Mouse (Mus musculus): ENCODE measurements around the gene Traf3ip1. TPM values are rescaled to one million over a fixed set of nuclear protein-coding genes. Genes with fewer than 3 reads are reported as not detected.

Gene Traf3ip1
- polyA plus RNA-seq, 1 experiment from 2014 or later = 13.9 TPM

DNA sequence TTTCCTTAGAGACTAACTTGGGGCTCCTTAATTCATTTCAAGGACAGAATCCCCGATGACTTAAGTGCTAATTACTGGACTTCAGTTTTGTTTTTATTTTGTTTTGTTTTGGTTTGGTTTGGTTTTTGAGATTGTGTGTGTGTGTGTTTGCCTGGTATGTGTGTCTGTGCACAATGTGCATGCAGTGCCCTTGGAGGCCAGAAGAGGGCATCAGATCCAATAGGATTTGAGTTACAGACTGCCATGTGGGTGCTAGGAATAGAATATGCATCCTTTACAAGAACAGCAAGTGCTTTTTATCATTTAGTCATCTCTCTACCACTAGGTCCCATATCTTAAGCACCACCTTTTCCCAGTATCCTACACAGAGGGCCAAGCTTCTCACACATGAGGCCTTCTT lies 15.5 kb upstream of the Traf3ip1 start:
- no peaks in the 10 kb centered on the region for H3K36me3 ChIP-seq (replicated peaks)
- H3K4me1 ChIP-seq = 0 out of 2 replicates have a peak, but pooled peaks cover 3% of the 10 kb centered on the region
- H3K27ac ChIP-seq = no peak overlapping the region
- no peak overlapping the region for H3K4me3 ChIP-seq
- no peaks in the 10 kb centered on the region for H3K27me3 ChIP-seq (ENCODE audit: poor library complexity, severe bottlenecking)
- DNase-seq (ENCODE audit: extremely low spot score, low spot score) = no peak
- H3K9me3 ChIP-seq = no peaks in the 10 kb centered on the region; the same call in 1 of the 2 replicates
- 95% methylated on average over 1 of the region's 1 CpGs for WGBS

DNA sequence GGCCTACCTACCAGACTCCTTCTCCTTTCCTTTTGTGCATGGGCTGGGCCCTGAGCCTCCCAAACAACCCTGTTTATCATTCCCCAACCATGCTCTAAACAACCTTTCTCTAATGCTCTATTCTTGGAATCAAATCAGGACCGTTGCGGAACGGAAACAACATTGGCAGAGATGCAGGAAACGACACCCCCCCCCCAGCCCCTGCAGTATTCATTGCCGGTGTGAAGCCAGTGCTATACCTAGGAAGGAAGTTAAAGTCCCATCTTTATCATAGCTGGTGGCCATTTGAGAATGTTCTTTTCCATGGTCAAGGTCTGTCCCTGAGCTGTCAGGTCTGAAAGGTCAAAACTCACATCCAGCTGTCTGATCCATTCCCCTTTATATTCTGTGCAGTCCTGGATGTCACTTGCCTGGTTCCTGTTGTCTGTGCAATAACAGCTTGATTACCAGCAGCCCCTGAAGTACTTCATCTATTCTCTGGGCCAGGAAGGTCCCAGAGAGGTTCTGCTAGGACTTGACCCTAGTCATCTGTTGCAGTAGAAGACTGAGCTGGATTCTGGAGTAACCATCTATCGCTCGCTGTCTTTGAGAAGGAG lies 11.7 kb upstream of the Traf3ip1 start:
- 83% methylated on average over 7 of the region's 7 CpGs for WGBS
- Histone ChIP-seq H3K27me3 (ENCODE audit: poor library complexity, severe bottlenecking) (no peaks in the 10 kb centered on the region), H3K4me1 (0 out of 2 replicates have a peak, but pooled peaks cover 3% of the 10 kb centered on the region), H3K27ac (no peak overlapping the region), H3K36me3 (replicated peaks) (no peaks in the 10 kb centered on the region), H3K9me3 (no peaks in the 10 kb centered on the region; the same call in 1 of the 2 replicates), H3K4me3 (no peak overlapping the region)
- DNase-seq (ENCODE audit: extremely low spot score, low spot score) = no peak

DNA sequence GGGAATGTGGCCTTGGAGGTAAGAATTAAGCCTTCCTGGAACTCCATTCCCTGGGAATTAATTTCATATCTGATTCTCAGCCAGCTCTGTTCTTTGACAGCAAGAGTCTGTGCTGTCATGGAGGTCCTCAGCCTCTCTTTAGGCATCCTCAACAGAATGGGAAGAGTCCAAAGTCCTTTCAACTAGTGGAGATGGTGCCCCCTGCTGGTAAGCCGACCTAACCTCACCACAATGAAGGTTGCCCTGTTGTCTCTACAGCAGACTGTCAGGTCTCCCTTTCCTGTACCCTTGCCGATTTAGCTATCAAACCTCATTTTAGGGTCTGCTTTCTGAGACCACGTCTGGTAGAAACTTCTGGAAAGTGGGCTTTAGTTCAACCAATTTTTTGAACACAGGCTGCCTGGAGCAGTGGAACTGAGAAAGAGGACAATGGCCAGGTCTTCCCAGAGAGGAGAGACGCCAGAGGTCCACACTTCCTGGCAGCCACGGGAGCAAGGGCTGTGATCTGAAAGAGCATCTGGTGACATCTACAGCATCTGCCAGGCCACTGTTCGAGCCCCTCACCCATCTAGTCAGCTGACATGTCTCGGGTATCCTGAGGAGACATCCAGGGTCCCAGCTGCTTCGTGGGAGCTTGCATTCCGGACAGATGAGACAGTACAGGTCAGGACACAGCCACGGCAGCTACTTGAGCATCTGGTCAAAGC lies 11.0 kb upstream of the Traf3ip1 start:
- Histone ChIP-seq H3K4me3 (no peak overlapping the region), H3K27ac (no peak overlapping the region), H3K9me3 (no peaks in the 10 kb centered on the region; the same call in 1 of the 2 replicates), H3K4me1 (0 out of 2 replicates have a peak, but pooled peaks cover 3% of the 10 kb centered on the region), H3K27me3 (ENCODE audit: poor library complexity, severe bottlenecking) (no peaks in the 10 kb centered on the region), H3K36me3 (replicated peaks) (no peaks in the 10 kb centered on the region)
- 56% methylated on average over 10 of the region's 10 CpGs for WGBS
- peak; percentile 74 for DNase-seq (ENCODE audit: extremely low spot score, low spot score)

DNA sequence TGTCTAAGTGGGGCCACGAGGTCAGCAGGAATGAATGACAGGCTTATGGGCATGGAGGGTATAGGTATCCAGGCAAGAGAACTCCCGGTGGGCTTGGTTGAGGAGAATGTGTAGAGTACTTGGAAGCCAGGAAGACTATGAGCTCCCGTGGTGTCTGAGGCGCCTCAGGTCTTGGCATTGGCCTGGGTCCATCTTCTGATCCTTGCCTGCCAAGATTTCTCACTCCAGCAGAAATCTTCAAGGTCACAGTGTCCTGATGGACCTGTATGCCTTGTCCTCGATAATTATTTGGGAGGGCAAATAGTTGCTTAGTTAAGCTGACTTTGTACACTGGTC lies 10.5 kb upstream of the Traf3ip1 start:
- no peaks in the 10 kb centered on the region for H3K36me3 ChIP-seq (replicated peaks)
- no peak overlapping the region for H3K27ac ChIP-seq
- H3K4me1 ChIP-seq = 0 out of 2 replicates have a peak, but pooled peaks cover 3% of the 10 kb centered on the region
- H3K4me3 ChIP-seq = no peak overlapping the region
- 80% methylated on average over 5 of the region's 5 CpGs for WGBS
- H3K9me3 ChIP-seq = no peaks in the 10 kb centered on the region; the same call in 1 of the 2 replicates
- DNase-seq (ENCODE audit: extremely low spot score, low spot score) = no peak
- H3K27me3 ChIP-seq (ENCODE audit: poor library complexity, severe bottlenecking) = no peaks in the 10 kb centered on the region

DNA sequence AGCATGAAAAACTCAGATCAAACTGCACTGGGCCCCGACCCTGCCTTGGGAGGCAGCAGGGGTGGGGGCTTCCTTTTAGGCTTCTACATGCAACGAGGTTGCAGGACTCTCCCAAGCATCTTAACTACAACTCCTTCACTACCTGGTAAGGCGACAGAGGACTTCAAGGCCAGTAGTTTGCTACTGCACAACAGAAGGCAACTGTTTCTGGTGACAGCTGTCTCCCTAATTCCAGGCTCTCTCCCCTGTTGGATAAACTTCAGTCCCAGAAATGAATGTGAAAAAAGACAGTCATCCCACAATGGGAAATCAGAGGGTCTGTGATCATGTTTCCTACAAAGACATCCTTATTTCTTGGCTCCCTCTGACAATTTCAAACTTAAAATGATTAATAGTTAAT lies 9.0 kb upstream of the Traf3ip1 start:
- Histone ChIP-seq H3K27ac (no peak overlapping the region), H3K36me3 (replicated peaks) (no peaks in the 10 kb centered on the region), H3K4me1 (0 out of 2 replicates have a peak, but pooled peaks cover 3% of the 10 kb centered on the region), H3K27me3 (ENCODE audit: poor library complexity, severe bottlenecking) (no peaks in the 10 kb centered on the region), H3K9me3 (no peaks in the 10 kb centered on the region), H3K4me3 (no peak overlapping the region)
- DNase-seq (ENCODE audit: extremely low spot score, low spot score) = no peak
- 78% methylated on average over 3 of the region's 3 CpGs for WGBS

DNA sequence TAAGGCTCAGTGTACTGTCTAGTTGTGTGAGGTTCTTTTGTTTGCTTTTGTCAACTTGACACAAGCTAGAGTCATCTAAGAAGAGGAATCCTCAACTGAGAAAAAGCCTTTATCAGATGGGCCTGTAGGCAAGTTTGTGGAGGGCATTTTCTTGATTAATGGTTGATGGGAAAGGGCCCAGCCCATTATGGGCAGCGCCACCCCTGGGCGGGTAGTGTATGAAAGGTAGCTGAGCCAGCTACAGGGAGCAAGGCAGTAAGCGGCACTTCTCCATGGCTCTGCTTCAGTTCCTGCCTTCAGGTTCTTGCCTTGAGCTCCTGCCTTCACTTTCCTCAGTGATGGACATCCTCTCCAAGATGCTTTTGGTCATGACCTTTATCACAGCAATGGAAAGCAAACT lies 8.3 kb upstream of the Traf3ip1 start:
- Histone ChIP-seq H3K27ac (no peak overlapping the region), H3K36me3 (replicated peaks) (no peaks in the 10 kb centered on the region), H3K9me3 (no peaks in the 10 kb centered on the region), H3K4me3 (no peak overlapping the region), H3K4me1 (0 out of 2 replicates have a peak, but pooled peaks cover 3% of the 10 kb centered on the region), H3K27me3 (ENCODE audit: poor library complexity, severe bottlenecking) (no peaks in the 10 kb centered on the region)
- 82% methylated on average over 3 of the region's 3 CpGs for whole genome bisulfite sequencing
- DNase-seq (ENCODE audit: extremely low spot score, low spot score) = no peak

DNA sequence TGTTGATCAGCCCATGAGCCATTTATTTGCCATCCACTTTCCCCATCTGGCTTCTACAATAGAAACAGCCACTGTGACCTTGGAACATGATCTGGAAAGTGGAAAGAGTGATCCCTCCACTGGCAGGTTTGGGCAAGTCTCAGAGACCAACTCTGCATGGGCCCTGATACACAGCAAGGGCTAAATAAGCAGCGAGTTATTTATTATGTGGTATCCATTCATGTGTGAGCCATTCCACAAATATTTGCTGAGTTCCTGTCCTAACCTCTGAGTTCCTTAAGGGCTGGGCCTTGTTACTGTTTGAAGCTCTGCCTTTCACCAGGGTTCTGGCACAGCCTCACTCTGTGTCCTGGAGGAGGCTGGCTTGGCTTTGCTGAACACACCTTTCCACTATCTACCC lies 4.1 kb upstream of the Traf3ip1 start:
- DNase-seq (ENCODE audit: extremely low spot score, low spot score) = no peak
- Histone ChIP-seq H3K9me3 (no peaks in the 10 kb centered on the region), H3K4me1 (peaks cover 28% of the 10 kb centered on the region), H3K4me3 (no peak overlapping the region), H3K27ac (no peak overlapping the region), H3K27me3 (ENCODE audit: poor library complexity, severe bottlenecking) (peaks cover 13% of the 10 kb centered on the region), H3K36me3 (replicated peaks) (no peaks in the 10 kb centered on the region)
- WGBS = 83% methylated on average over 1 of the region's 1 CpGs

DNA sequence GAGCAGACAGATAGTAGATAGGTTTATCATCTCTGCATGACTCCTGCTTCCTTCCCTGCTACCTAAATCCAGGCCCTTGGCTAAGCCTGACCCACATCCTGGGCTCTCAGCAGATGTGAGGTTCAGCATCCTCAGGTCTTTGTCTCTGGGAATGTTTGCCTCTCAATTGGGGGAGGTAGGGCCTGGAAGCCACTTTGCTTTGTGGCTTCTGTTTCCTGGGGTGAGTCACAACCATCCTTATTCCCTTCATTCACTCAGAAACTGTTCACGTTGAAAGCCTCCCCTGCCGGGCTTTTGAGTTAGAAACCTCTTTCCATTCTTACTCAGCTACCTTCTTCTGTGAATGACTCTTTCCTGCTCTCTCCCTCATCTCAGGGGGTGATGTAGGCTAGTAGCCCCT lies 1.7 kb upstream of the Traf3ip1 start:
- peaks cover 40% of the 10 kb centered on the region for H3K4me1 ChIP-seq
- no peak for DNase-seq (ENCODE audit: extremely low spot score, low spot score)
- H3K27me3 ChIP-seq (ENCODE audit: poor library complexity, severe bottlenecking) = peaks cover 13% of the 10 kb centered on the region
- WGBS = 10% methylated on average over 2 of the region's 2 CpGs
- H3K9me3 ChIP-seq = no peaks in the 10 kb centered on the region
- H3K36me3 ChIP-seq (replicated peaks) = no peaks in the 10 kb centered on the region
- H3K4me3 ChIP-seq = no peak overlapping the region
- H3K27ac ChIP-seq = no peak overlapping the region

DNA sequence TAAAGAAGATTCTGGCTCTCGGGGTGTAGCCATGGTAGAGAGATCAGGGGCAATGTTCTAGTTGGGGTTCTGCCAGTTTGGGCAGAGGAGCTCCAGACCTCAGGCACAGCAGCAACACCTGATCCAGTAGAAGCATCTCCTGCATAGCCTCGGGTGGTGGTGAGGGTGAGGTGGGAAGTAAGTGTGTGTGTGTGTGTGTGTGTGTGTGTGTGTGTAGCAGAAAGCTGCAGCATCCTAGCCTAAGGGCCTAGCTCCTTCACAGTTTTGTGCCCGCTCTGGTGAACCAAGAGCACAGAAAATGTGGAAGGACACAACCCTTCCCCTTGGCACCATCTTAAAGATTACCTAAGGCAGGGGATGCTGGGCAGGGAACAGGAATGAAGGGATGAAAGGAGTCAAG lies 509 bp upstream of the Traf3ip1 start:
- peak overlapping the region; percentile 87 for H3K27ac ChIP-seq

DNA sequence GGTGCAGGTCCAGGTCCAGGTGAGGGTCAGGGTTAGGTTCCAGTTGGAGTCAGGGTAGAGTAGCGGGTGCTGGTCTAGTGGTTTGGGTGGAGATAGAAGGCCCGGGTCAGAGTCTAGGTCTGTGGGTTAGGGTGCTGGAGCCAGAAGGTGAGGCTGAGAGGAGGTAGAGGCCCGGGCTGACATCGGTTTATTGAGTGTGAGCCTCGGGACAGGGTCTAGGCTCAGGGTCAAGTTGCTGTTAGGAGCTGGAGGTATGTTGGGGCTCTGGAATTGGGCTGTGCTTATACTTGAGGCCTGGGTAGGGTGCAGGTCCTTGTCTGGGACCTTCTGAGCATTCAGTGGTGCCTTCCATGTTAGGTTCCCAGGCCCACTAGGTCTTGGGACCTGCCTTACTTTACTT lies 874 bp downstream of the Traf3ip1 start:
- DNase-seq (ENCODE audit: extremely low spot score, low spot score) = no peak
- 55% methylated on average over 5 of the region's 5 CpGs for WGBS
- peaks cover 12% of the 10 kb centered on the region for H3K36me3 ChIP-seq (replicated peaks)
- H3K4me1 ChIP-seq = peaks cover 40% of the 10 kb centered on the region
- H3K4me3 ChIP-seq = peak overlapping the region; percentile 86
- H3K27me3 ChIP-seq (ENCODE audit: poor library complexity, severe bottlenecking) = peaks cover 13% of the 10 kb centered on the region
- peak overlapping the region; percentile 87 for H3K27ac ChIP-seq
- no peaks in the 10 kb centered on the region for H3K9me3 ChIP-seq

More for the DNA sequence above, 509 bp upstream of the Traf3ip1 start:
- peaks cover 13% of the 10 kb centered on the region for H3K27me3 ChIP-seq (ENCODE audit: poor library complexity, severe bottlenecking)
- H3K4me1 ChIP-seq = peaks cover 40% of the 10 kb centered on the region
- DNase-seq (ENCODE audit: extremely low spot score, low spot score) = no peak
- no peaks in the 10 kb centered on the region for H3K9me3 ChIP-seq
- WGBS = 64% methylated on average over 3 of the region's 3 CpGs
- peak overlapping the region; percentile 86 for H3K4me3 ChIP-seq
- 0 out of 2 replicates have a peak, but pooled peaks cover 3% of the 10 kb centered on the region for H3K36me3 ChIP-seq (replicated peaks)

DNA sequence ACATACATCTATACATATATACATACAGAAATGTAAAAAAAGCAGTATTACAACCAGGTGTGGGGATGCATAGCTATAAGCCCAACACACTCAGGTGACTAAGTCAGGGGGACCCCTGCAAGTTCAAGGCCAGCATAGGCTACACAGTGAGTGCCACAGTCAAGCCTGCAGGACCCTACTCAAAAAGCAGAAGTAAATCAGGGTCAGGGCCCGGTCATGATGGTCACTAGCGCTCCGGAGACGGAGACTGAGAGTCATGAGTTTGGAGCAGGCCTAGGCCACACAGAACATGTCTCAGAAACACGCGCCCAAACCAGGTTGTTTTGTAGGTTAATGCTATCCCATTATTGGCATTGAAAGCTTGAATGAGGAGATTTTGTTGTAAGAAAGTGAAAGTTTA lies 4.1 kb downstream of the Traf3ip1 start:
- no peaks in the 10 kb centered on the region for H3K9me3 ChIP-seq
- peaks cover 4% of the 10 kb centered on the region; the same call in 1 of the 2 replicates for H3K27me3 ChIP-seq (ENCODE audit: poor library complexity, severe bottlenecking)
- 94% methylated on average over 6 of the region's 6 CpGs for WGBS

DNA sequence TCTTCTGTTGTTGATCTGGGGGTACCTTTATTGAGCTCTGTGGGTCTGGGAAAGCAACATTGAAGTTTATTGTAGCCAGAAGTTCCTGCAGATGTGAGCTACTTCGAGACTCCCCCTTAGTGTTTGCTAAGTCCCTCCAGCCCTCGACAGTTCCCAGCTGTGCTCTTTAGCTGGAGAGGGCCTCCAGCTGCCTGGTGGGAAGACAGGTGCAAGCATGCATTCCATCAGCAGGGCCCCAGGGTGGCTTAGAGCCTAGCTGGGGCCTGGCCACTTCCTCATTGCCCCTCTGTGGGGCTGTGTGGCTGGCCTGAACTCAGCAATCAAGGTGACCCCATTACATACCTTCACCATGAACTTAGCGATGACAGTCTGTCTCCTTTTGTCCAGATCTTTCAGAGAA lies 10.2 kb downstream of the Traf3ip1 start:
- no peak overlapping the region for H3K4me3 ChIP-seq
- H3K9me3 ChIP-seq = no peaks in the 10 kb centered on the region
- WGBS = 77% methylated on average over 3 of the region's 3 CpGs
- no peak overlapping the region for H3K27ac ChIP-seq
- H3K4me1 ChIP-seq = no peaks in the 10 kb centered on the region
- no peaks in the 10 kb centered on the region for H3K27me3 ChIP-seq (ENCODE audit: poor library complexity, severe bottlenecking)
- H3K36me3 ChIP-seq (replicated peaks) = peaks cover 89% of the 10 kb centered on the region
- DNase-seq (ENCODE audit: extremely low spot score, low spot score) = no peak

More for the DNA sequence above, 4.1 kb downstream of the Traf3ip1 start:
- Histone ChIP-seq H3K27ac (no peak overlapping the region), H3K4me3 (no peak overlapping the region), H3K4me1 (peaks cover 26% of the 10 kb centered on the region), H3K36me3 (replicated peaks) (peaks cover 42% of the 10 kb centered on the region)
- DNase-seq (ENCODE audit: extremely low spot score, low spot score) = no peak

DNA sequence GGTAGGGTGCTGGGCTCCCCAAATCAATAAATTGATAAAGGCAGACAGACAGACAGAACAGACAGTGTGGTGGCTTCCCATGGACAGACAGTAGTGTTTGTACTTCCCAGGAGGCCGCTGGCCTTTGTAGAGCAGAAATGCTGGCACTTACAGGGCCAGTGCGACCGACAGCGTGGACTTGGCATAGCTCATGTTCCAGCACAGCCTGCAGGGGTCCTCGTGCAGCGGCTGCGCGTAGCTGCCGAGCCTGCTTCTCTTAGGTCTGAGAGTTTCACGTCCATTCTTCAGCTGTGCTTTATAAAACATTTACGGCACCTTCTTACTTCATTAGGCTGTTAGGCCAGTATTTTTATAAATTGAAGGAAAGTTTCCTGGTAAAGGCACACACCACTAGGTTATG lies 20.5 kb downstream of the Traf3ip1 start:
- Histone ChIP-seq H3K4me3 (no peak overlapping the region), H3K27ac (no peak overlapping the region), H3K36me3 (replicated peaks) (peaks cover 72% of the 10 kb centered on the region), H3K9me3 (no peaks in the 10 kb centered on the region), H3K4me1 (no peaks in the 10 kb centered on the region), H3K27me3 (ENCODE audit: poor library complexity, severe bottlenecking) (no peaks in the 10 kb centered on the region)
- 89% methylated on average over 11 of the region's 11 CpGs for WGBS
- no peak for DNase-seq (ENCODE audit: extremely low spot score, low spot score)
